Mouse (Mus musculus) heart, adult 8-10 months (tissue): Measurements from ENCODE around the gene Tbx18. TPM values are rescaled to one million over a fixed set of nuclear protein-coding genes. Genes with fewer than 3 reads are reported as not detected.

Experiments used
- DNase-seq: peaks from one replicate; pipeline ENCODE4 v3.0.0; 2022; ENCODE audit warnings: low spot score
- total RNA-seq, 4 experiments: library from RNA; stranded (reverse); gene quantifications; 2 replicates each; pipeline ENCODE4 v1.2.4; 2022

Tbx18 gene
- total RNA-seq, 4 experiments from 2014 or later = 3.7 to 5.0 (median 4.1) TPM

DNA sequence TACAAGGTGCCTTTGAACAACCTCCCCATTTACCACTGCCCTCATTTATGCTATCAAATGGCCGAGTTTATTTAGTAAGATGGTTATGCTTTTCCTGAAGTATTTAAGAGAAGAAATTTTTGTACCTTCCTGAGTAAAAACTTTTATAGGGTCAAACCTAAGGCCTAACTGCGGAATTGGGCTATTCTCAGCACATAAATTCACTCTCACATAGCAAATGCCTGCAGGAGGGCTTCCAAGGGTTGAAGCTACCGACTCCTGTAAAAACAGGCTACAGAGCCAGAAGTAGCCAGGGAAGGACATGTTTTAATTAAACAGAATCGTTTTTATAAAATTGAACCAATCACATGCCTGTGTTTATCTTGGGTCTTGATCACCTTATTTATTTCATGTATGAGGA lies 20.7 kb downstream of the Tbx18 start:
- no peak for DNase-seq

DNA sequence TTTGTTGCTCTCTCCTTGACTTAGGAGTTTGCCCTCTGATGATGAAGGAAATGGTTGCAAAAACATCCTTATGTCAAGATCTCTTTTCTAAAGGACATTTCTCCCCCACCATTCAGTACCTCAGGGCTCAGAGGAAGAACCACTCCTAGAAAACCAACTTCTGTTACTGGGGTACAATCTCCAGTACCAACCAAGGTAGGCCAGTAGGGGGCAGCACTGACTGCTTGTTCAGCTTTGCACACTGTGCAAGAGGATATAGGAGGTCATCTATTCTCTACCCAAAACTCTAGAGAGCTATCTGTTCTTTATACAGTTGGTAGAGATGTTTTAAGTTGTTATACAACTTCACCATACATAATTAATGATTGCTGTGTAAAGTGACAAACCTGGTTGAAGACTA lies 22.9 kb downstream of the Tbx18 start:
- DNase-seq = peak; percentile 52

- no peak for DNase-seq
Measured at GRCm38 (mm10) chr9:87702267-87702666, 28.8 kb downstream of the Tbx18 start.

- no peak for DNase-seq
Measured at GRCm38 (mm10) chr9:87686981-87687380, 44.1 kb downstream of the Tbx18 start.

DNA sequence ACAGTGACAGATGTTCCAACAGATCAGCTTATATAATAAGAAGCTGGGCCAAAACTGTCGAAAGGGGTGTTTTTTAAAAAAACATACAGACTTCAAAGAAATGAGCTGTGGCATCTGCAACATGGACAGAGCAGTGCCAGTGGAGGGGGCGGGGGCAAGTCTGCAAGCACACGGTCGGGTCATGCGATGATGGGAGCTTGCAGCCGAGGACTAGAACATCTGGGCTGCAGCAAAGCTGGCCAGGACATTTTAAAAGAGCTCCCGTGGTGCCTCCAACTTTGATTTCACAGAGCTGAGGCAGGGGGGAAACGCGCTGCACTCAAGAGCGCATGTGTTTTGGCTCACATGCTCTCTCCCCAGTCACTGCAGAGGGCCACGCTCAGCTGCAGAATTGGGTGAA lies 48.8 kb downstream of the Tbx18 start:
- DNase-seq = no peak
